Mouse (Mus musculus) T-helper 2 cell (primary cell): Measurements from ENCODE around the gene Matn4.

Experiments used
- in situ Hi-C: fragments of 300-600 bp; cut with MboI, MseI; formaldehyde crosslinking; loops from one replicate; pipeline ENCODE4 v1.15.1; 2025; ENCODE audit warnings: high pct_unique_total_duplicates

The Matn4 gene

GRCm38 (mm10) chr2:164405060-164405459 is at the start of gene Matn4:
Matn4 (minus strand) TSS chr2:164405160.
- in situ Hi-C loops: no loop called here

GRCm38 (mm10) chr2:164453887-164454500 is 49.0 kb upstream of the Matn4 start:
- in situ Hi-C loops: no loop called here

GRCm38 (mm10) chr2:164453047-164453757 is 48.2 kb upstream of the Matn4 start:
- in situ Hi-C loops: no loop called here

DNA sequence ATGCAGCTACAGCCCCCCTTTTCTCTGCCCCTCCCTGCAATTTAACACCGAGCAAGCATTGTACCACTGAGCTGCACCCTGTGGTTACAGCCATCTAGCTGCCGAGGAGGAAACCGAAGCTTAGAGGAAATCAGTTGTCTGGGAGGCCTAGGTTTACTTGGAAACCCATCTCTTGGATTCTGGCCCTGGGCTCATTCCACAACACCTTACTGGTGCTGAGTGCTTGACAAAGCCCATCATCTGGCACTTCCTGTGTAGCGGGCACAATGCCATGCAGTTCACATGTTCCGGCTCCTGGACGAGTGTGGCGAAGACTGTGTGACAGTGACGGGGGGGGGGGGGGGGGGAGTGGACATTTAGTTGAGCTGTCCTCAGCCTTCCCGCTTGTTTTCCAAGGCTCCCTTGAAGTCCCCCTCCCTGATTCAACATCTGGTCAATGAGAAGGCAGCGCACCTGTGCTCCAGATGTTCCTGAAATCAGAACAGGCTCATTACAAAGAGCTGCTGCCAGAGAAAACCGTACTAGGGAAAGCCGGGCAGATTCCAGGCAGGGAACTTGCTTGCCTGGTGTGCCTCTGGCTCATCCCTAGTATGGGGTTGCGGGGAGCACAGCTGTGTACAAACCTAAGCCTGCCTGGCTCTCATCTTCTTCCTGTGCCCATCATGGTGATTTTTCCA is 47.2 kb upstream of the Matn4 start:
- in situ Hi-C loops: no loop called here

DNA sequence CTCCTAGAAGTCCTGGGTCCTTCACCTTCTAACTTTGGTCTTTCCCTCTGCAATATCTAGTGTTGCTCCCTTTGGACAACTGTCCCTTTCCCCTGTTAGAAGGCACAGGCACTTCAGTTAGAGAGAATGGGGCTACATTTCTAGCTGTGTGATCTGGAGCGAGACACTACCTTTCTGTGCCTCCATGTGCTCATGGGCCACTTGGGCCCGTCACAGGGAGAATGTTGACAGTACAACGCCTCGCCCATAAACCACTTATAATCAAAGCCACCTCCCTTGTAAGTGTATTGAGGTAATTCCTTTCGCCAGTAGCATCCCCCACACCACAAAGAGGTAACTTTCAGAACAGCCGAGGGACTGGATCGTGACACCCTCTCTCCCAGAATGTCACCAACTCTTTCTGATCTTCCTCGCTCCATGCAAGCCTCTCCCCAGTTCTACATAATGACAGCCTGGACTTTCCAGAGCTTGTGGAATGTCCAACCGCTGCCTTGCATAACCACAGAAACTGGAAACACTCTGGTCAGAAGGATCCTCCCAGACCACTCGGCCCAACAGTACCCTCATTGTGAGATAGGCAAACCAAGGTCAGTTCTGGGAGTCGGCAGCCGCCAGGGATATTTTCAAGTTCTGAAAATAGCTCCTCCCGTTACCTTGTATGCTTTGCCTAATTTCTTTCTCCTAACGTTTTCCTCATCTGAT is 44.5 kb upstream of the Matn4 start:
- in situ Hi-C loops: no loop called here

DNA sequence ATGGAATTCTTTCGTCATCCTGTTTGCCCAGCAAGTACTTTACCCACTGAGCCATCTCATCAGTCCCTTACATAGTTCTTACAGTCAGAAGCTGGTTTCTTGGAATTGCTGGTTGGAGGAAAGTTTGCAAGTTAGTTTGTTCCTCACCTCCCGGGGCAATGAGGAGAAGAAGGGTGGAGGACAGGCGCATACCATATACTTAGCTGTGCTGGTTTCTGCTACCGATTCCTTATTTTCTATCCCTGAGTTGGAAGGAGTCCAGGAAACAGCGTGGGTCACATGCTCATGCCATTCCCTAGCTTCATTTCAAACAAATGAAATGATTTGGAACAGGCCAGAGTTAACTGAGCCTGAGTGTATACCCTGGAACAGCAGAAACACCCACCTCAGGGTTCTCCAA is 44.0 kb upstream of the Matn4 start:
- in situ Hi-C loops: no loop called here

- in situ Hi-C loops: no loop called here
Observed at GRCm38 (mm10) chr2:164448140-164448539, 43.2 kb upstream of the Matn4 start.

DNA sequence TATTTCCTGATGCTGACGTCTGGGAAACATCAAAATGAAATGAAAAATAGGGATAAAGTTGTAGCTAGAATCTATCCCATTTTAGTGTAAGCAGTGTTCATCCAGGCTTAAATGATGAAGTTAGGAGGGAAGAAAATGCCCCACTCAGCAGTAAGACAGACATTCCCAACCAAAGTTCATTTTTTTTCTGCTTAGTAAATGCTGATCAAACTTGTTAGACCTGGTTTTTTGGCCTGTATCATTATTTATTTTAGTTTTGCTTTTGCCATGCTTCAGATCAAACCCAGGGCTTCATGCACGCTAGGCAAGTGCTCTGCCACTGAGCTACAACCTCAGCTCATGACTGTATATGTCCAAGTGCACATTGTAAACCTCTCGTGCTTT is 41.1 kb upstream of the Matn4 start:
- in situ Hi-C loops: no loop called here

DNA sequence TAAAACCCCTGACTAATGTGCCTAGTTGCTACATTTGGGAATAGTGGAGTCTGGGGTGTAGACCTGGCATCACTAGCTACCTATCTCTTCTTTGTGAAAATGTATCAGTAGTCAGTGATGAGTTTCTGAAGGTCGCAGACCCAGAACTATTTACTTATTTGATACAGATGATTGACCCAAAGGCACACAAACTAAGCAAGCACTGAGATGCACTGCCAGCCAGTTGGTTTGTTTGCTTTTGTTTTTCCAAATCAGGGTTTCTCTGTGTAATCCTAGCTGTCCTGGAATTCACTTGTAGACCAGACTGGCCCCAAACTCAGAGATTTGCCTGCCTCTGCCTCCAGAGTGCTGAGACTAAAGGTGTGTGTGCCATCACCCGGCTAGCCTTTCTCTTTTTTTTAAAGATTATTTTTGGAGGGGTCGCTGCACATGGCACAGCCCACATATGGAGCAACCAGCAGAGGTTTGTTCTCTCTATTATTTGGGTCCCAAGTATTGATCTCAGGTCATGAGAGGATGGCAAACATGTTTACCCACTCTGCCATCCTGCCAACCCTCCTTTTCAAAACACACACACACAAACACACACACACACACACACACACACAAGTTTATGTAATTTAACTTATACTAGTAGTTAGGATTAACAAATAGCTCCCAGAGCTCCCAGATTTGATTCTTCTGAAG is 40.6 kb upstream of the Matn4 start:
- in situ Hi-C loops: no loop called here

- in situ Hi-C loops: no loop called here
Observed at GRCm38 (mm10) chr2:164444701-164445100, 39.7 kb upstream of the Matn4 start.

GRCm38 (mm10) chr2:164443460-164444000 is 38.6 kb upstream of the Matn4 start, which contains the start of gene Sdc4:
Sdc4 (minus strand) TSS chr2:164443887.
- in situ Hi-C loops: no loop called here

- in situ Hi-C loops: no loop called here
Observed at GRCm38 (mm10) chr2:164443051-164443437, 38.1 kb upstream of the Matn4 start.

- in situ Hi-C loops: no loop called here
Observed at GRCm38 (mm10) chr2:164442315-164443050, 37.5 kb upstream of the Matn4 start.

- in situ Hi-C loops: no loop called here
Observed at GRCm38 (mm10) chr2:164441731-164442130, 36.8 kb upstream of the Matn4 start.

DNA sequence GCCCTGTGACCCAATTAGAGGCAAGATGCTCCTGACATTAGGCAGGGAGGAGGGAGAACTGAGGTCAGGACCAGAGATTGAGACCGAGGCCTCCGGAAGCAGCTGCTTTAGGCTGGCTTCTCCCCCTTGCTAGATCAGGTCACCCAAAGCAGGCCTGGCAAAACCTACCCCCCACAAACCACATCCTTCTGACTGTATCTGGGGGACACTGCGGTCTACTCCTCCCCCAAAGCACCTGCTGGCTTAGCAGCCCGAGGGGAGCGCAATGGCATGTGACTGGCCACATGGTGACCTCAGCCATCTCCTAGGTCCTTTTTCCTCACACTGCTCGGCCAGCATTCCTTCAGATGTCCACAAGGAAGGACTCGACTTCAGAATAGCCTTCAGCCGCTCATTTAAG is 36.2 kb upstream of the Matn4 start:
- in situ Hi-C loops: no loop called here

GRCm38 (mm10) chr2:164440314-164440713 is 35.4 kb upstream of the Matn4 start:
- in situ Hi-C loops: no loop called here

DNA sequence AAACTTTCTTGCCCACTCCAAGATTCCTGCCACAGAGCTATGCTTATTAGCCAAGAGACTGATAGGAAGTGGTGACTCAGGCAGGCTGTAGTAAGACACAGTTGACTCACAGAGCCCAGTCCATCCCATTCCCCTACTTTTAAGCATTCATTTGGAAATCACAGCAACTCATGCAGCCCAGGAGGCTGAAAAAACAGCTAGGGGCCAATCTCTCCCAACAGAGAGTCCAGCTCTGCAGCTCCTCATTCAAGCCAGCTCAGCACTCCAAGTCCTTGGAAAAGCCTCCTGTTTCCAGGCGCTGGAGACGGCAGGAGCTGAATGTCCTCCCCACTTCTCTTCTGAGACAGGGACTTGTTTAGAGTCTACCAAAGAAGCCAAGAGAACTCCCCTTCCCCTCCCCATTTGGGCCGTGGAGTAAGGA is 34.1 kb upstream of the Matn4 start:
- in situ Hi-C loops: no loop called here

- in situ Hi-C loops: no loop called here
Observed at GRCm38 (mm10) chr2:164438257-164438656, 33.3 kb upstream of the Matn4 start.

DNA sequence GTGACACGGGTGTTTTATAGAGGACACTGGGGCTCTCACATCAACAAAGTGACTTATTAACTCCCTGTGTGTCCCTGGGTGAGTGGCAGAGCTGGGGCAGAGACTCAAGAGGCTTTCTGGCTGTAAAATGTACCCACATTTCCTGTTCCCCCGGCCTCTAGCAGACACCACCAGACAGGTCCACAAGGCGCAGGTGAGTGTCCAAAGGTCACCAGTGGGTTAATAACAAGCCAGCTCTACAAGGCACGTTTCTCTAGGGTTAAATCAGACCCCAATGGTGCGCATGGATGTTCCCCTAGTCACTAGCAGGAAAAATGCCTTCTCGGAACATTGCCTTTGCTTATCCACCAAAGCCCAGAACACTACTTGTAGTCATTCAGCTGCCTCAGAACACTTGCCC is 32.8 kb upstream of the Matn4 start:
- in situ Hi-C loops: no loop called here

DNA sequence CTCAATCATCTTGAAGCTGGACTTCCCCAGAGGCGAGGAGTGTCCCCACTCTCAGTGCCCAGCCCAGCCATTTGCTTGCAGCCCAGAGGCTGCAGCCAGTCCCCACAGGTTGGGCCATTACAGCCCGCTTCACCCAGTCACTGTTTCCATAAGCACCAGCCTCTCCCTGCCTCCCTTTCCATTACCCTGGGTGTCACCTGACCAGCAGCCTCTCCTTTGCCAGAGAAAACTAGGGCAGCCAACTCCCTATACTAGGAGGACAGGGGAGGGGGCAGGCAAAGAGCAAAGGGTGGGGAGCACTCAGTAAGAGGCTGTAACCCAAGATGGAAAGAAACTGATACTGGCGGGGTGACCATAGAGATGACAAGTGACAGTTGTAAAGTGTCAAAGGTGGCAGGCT is 32.0 kb upstream of the Matn4 start:
- in situ Hi-C loops: no loop called here
